Mouse (Mus musculus): ENCODE data around the gene Slco1a4. TPM values are rescaled to one million over a fixed set of nuclear protein-coding genes. Genes with fewer than 3 reads are reported as not detected.
"Not testable (repeated sequence)": the region's sequence is repeated elsewhere in the genome, so short reads cannot be mapped to it uniquely, and the experiment has no call there.

The Slco1a4 gene
- total RNA-seq (2021): under 1 TPM in 1 of 2 experiments, not detected in 1; 0.12 TPM
- long read RNA-seq, experiment 1: 0 reads
- long read RNA-seq, experiment 2: 0 reads

- intact Hi-C loops (cut with DNase I): no loop called here
- DNase-seq: no peak
Measured at GRCm38 (mm10) chr6:141856085-141856484, at the start of gene Slco1a4. Gene Slco1a4, minus strand, starts transcription at chr6:141856199.

DNA sequence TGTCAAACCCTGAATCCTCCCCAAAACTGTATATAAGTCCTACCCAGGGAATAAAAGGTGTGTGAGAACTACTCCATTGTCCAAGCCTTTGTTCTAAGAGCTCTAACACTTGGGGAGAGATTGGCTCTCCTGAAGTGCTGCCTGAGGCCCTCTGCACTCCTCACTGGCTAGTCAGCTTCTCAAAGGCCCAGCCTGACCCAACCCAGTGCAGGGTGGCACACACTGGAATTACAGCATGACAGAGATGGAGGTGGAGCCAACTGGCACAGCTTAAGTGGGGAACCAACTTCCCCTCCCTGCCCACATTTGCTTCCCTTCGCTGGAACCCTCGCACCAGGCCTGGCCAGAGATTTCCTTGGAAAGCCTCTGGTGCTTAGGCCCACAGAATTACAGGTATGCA lies 42.2 kb upstream of the Slco1a4 start:
- intact Hi-C loops (cut with DNase I): no loop called here
- no peak for DNase-seq

- intact Hi-C loops (cut with DNase I): no loop called here
Measured at GRCm38 (mm10) chr6:141889723-141890122, 33.7 kb upstream of the Slco1a4 start.

GRCm38 (mm10) chr6:141888248-141888647 lies 32.2 kb upstream of the Slco1a4 start:
- DNase-seq: no peak
- intact Hi-C loops (cut with DNase I): no loop called here

More at GRCm38 (mm10) chr6:141889723-141890122, 33.7 kb upstream of the Slco1a4 start:
- DNase-seq: no peak

DNA sequence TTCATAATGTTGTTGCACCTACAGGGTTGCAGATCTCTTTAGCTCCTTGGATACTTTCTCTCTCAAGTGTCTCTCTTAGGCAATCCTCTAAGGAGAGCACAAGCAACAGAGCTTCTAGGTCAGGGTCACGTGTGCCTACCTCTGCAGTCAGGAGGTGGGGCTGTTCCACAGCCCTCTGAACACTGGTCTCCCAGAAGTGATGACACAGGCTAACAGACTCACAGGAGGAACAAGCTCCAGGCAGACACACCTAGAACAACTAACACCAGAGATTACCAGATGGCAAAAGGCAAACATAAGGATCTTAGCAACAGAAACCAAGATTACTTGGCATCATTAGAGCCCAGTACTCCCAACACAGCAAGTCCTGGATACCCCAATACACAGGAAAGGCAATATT lies 26.6 kb upstream of the Slco1a4 start:
- intact Hi-C loops (cut with DNase I): no loop called here
- DNase-seq: no peak

DNA sequence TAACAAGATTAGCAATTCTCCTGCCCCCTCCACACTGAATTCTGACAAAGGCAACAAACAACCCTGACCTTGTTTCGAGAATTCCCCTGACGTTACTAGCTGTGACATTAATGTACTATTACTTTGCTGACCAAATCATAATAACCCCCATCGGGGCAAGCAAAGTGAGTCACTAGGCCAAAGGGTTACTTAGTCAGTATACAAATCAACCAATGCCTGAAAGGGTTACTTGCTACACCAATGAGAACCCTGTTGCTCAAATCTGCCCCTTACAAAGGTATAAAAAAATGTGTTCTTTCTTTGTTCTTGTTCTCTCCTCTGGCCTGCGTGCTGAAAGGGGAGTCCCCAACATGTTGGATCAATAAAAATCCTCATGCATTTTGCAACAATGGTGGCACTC lies 19.7 kb upstream of the Slco1a4 start:
- intact Hi-C loops (cut with DNase I); DNase-seq: not testable (repeated sequence)

GRCm38 (mm10) chr6:141871711-141872110 lies 15.7 kb upstream of the Slco1a4 start:
- intact Hi-C loops (cut with DNase I): no loop called here
- DNase-seq: no peak

DNA sequence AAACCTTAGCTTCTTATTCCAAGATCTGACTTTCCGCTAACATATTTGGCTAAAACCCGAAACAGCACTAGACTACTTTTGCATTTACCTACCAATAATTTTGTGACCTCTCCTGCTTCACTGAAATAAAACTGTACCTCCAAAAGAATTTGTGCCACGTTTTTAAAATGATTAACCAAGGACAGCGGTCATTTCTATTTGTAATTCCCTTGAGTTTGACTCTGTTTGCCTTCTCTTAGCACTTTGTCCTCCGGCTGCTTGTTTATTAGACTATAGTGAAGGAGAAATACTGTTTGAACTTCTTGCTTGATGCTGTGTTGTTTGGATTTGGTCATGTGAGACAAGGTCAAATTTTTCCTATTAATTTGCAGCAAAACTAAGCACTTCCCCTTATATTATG lies 12.7 kb upstream of the Slco1a4 start:
- no peak for DNase-seq
- intact Hi-C loops (cut with DNase I): no loop called here

- intact Hi-C loops (cut with DNase I): no loop called here
- DNase-seq: no peak
Measured at GRCm38 (mm10) chr6:141866026-141866425, 10.0 kb upstream of the Slco1a4 start.

DNA sequence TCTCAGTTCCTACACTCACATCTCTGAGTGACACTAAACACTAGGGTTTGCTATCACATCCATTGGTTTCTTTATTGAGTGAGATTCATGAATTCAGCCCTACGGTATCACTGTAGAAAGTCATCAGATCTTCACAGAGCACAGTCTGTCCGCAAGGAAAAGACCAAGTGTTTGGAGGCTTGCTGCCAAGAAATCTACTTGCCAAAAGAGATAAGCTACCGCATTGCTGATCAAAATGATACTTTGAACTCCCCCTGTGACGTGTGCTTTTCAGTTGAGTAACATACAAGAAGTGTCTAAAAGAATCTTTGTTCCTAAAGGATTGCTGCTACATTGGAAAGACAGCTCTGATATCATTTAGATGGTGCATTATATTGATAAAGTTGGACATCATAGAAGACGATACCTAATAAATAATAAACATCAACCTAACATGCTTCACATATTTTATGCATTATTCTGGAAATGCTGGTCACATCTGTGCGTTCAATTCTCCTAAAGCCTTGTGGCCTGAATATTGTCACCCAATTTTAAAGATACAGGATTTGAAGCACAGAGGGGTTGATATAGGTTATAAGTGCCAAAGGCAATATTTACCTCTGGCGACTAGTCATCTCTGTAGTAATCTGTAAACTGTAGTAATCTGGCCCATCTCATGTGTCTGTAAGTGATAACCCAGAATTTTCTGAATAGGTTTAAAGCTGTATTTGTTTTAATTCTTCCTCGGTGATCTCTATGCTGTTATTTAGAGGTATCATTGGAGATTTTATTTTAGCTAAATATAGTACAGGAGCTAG lies 1.9 kb upstream of the Slco1a4 start:
- no peak for DNase-seq
- intact Hi-C loops (cut with DNase I): no loop called here

GRCm38 (mm10) chr6:141853616-141854015 lies 2.4 kb downstream of the Slco1a4 start:
- intact Hi-C loops (cut with DNase I): no loop called here
- DNase-seq: no peak

GRCm38 (mm10) chr6:141849051-141849450 lies 6.9 kb downstream of the Slco1a4 start:
- no peak for DNase-seq
- intact Hi-C loops (cut with DNase I): no loop called here

- intact Hi-C loops (cut with DNase I): no loop called here
- DNase-seq: no peak
Measured at GRCm38 (mm10) chr6:141797837-141798236, 58.2 kb downstream of the Slco1a4 start.

DNA sequence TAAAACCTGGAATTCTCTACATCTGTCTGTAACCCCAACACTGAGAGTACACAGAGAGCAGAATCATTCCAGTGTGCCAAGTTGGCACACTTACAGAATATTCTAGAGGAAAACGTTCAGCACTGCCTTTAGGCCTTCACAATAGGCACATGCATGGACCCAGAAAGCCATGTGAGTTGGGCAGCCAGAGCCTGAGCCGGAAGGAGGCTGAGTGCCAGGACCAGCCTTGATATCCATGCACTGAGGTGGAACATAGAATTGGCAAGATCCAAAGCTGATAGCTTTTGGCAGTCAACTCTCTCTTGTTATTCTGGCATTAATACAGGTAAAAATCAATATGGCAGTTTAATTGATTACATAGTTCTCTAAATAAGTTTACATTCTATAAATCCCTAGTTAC lies 81.5 kb downstream of the Slco1a4 start:
- no peak for DNase-seq
- intact Hi-C loops (cut with DNase I): no loop called here

DNA sequence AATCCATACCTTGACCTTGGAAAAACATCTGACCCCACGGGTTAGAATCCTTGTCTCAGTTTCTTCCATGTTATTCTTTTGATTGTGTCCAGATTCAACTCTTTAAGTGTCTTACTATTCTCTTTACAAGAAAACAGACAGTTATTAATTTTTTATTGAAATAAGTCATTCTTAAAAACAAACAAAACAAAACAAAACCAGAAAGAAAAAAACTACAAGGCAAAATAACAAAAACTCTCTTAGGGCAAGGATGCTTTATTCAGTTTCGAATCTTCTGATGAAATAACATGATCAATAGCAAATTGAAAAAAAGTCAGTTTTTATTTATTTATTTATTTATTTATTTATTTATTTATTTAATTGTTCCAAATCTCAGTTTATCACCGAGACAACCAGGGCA lies 82.3 kb downstream of the Slco1a4 start, which contains the start of gene Gm5724:
TSS of gene Gm5724 (minus strand) at position 101 of the 400 bp plus-strand sequence.
- no peak for DNase-seq
- intact Hi-C loops (cut with DNase I): no loop called here

Other genes with a start within 250 kb of the Slco1a4 start
- not detected for gene Slco1b2, start 226.7 kb downstream of the Slco1a4 start, total RNA-seq (2021)
- not detected for gene Gm5724, start 82.4 kb downstream of the Slco1a4 start, total RNA-seq (2021)
- gene Slco1a1, start 90.8 kb upstream of the Slco1a4 start, total RNA-seq (2021): not detected
- not detected for gene Gm6614, start 155.2 kb upstream of the Slco1a4 start, total RNA-seq (2021)

Data from gastrocnemius, postnatal 36 days (tissue).